Mouse (Mus musculus): ENCODE measurements at regions not wholly inside any gene's neighbourhood (a gene's known extent, or its start where the extent isn't known, plus 50 kb on each side); places are given as distances from the start of the nearest gene placed in this dataset.
"Not testable (repeated sequence)": the region's sequence is repeated elsewhere in the genome, so short reads cannot be mapped to it uniquely, and the experiment has no call there.

DNA sequence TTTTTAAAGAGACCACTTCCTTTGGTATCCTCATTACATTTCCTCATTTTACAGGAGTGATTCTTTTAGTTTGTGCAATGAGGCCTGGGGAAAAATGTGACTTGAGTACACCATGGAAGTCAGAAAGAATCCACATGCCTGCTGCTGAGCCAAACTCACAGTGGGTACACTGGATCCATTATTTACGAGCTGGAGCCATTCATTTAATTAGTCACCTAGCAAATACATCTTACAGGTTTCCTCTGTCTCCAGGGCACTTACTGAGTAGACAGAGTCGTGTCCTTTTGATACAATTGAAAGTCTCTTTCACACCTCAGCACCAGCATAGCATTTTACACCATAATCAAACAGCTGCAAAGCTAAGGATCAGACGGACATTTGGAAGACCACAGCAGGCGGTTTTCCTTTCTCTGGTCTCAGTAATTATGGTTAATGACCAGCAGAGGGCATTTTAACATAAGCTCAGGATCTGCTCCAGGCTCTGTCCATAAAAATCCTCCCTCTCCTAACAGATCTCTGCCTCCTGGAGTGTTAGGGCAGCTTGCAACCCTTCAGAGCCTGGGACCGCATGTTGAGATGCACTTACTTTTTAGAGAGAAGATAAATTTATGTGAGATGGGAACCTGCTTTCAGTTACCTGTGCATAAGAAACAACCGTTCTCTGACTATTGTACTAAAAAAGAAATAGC, 159.3 kb upstream of the Gm30302 start:
- H3K9me3 ChIP-seq (ENCODE audit: low read length); H3K36me3 ChIP-seq (ENCODE audit: insufficient read depth, low read length); H3K4me1 ChIP-seq (replicated peaks; ENCODE audit: low read depth, low read length); H3K27me3 ChIP-seq (ENCODE audit: insufficient read depth, low read length); H3K4me3 ChIP-seq (replicated peaks; ENCODE audit: low read length): not testable (repeated sequence)
- peak; percentile 10; the same call in 1 of the 2 replicates for TF ChIP-seq CTCF (conservative IDR thresholded peaks at IDR 0.05; ENCODE audit: low read length)

GRCm38 (mm10) chr13:49915781-49916180, 117.0 kb upstream of the Gm30302 start:
- TF ChIP-seq NANOG (IDR thresholded peaks at IDR 0.05; ENCODE audit: borderline replicate concordance, low read length) = no peak
- TF ChIP-seq POU5F1 (IDR thresholded peaks at IDR 0.05; ENCODE audit: borderline replicate concordance, low read length) = no peak
- no peak for TF ChIP-seq CTCF (conservative IDR thresholded peaks at IDR 0.05; ENCODE audit: low read length)
- Histone ChIP-seq H3K27me3 (ENCODE audit: insufficient read depth, low read length) (no peaks in the 10 kb centered on the region), H3K4me3 (replicated peaks; ENCODE audit: low read length) (no peak overlapping the region), H3K4me1 (replicated peaks; ENCODE audit: low read depth, low read length) (no peaks in the 10 kb centered on the region), H3K36me3 (ENCODE audit: insufficient read depth, low read length) (no peaks in the 10 kb centered on the region), H3K9me3 (ENCODE audit: low read length) (peaks cover 5% of the 10 kb centered on the region)

Data from E14TG2a.4 (cell line).